Mouse (Mus musculus) stomach, embryonic 16.5 days (tissue): ENCODE measurements around the gene Sorl1. TPM values are rescaled to one million over a fixed set of nuclear protein-coding genes. Genes with fewer than 3 reads are reported as not detected.

Source experiments
- ATAC-seq: fragments of 200-750 bp; cut with Nextera tagmentation; 2 replicates; pipeline ENCODE4 v1.8.0; 2017; ENCODE audit warnings: moderate number of reproducible peaks, moderate TSS enrichment; ENCODE audit not compliant: insufficient read depth, low FRiP score
- H3K27ac ChIP-seq: fragments of 300-500 bp; sonication (generic); 2 replicates; pipeline ENCODE4 v1.5.1; 2014; ENCODE audit warnings: low read length
- H3K27me3 ChIP-seq: fragments of 300-500 bp; sonication (generic); 2 replicates; pipeline ENCODE4 v1.6.1; 2014; ENCODE audit warnings: low read length, control low read depth, mixed read lengths; ENCODE audit not compliant: control insufficient read depth, insufficient read depth
- H3K36me3 ChIP-seq: fragments of 300-500 bp; sonication (generic); 2 replicates; pipeline ENCODE4 v1.6.1; 2014; ENCODE audit warnings: low read length; ENCODE audit not compliant: control insufficient read depth, insufficient read depth
- H3K4me1 ChIP-seq: fragments of 300-500 bp; sonication (generic); 2 replicates; pipeline ENCODE4 v1.6.1; 2014; ENCODE audit warnings: low read length, control low read depth, mixed read lengths; ENCODE audit not compliant: control insufficient read depth, insufficient read depth
- H3K4me2 ChIP-seq: fragments of 300-500 bp; sonication (generic); 2 replicates; pipeline ENCODE4 v1.6.1; 2014; ENCODE audit warnings: low read depth, low read length, mixed read lengths
- H3K4me3 ChIP-seq: fragments of 300-500 bp; sonication (generic); replicated peaks from 2 replicates; pipeline ENCODE4 v1.5.1; 2014; ENCODE audit warnings: mild to moderate bottlenecking, low read length
- H3K9ac ChIP-seq: fragments of 300-500 bp; sonication (generic); 2 replicates; pipeline ENCODE4 v1.6.1; 2014; ENCODE audit warnings: low read length
- H3K9me3 ChIP-seq: fragments of 300-500 bp; sonication (generic); replicated peaks from 2 replicates; pipeline ENCODE4 v1.6.1; 2016; ENCODE audit warnings: low read length, control low read depth; ENCODE audit not compliant: control insufficient read depth
- WGBS: fragments of 180-500 bp; shearing (Covaris S2); extraction: QIAGEN DNeasy Blood & Tissue Kit; methylation state at CpG from one replicate; pipeline ENCODE4 v1.1.7; 2014; 5-methylcytosine and 5-hydroxymethylcytosine counted together
- polyA plus RNA-seq: library from polyadenylated mRNA; unstranded; fragments of >200 nt; fragmentation: Nextera tagmentation; extraction: Ambion mirVana; gene quantifications from 2 replicates; pipeline ENCODE4 v1.2.1, GENCODE M21; 2015

Gene Sorl1
- polyA plus RNA-seq, 1 experiment from 2014 or later, result 12.9 TPM

DNA sequence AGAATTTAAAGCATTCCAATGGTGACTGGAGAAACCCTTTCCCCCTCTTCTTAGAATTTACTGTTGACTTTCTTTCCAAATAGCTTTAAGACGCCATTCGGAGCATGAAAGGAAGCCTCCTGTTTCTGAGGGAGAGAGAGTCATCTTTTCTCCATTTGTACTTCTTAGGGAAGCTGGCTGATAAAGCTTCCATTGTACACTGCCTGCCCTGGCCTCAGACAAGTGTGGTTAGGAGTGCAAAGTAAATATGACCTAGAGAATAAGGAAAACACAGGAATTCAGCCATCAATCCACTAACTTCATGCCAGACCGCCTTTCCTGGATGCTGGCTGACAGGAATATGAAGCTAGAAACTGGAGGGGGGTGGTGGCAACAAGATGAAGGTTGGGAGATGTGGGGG is 100.7 kb downstream of the Sorl1 start:
- ATAC-seq, result 0 out of 2 replicates have a peak, but pooled peaks have one; percentile 40
- H3K9ac ChIP-seq, result no peak overlapping the region
- H3K4me1 ChIP-seq, result no peaks in the 10 kb centered on the region
- 39% methylated on average over 3 of the region's 3 CpGs for WGBS
- no peak overlapping the region for H3K27ac ChIP-seq
- H3K27me3 ChIP-seq, result no peaks in the 10 kb centered on the region
- H3K36me3 ChIP-seq, result no peaks in the 10 kb centered on the region
- no peak overlapping the region for H3K4me3 ChIP-seq
- H3K9me3 ChIP-seq, result no peaks in the 10 kb centered on the region
- H3K4me2 ChIP-seq, result no peak overlapping the region

DNA sequence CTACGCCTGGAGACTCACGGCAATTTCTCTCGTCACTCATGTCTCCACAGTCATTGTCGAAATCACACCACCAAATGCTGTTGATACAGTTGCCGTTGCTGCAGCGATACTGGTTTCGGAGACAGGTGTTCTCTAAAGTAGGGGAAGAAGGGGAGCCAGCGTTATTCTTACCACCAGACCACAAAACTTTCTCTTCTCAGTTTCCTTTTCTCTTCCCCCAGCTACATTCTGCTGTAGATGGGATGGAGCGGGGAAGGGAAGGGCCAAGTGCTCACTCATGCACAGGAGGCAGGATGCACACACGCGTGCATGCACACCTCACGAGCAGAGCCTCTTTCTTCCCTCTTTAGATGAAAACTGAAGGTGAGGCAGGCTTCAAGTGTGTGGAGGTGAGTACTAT is 101.8 kb downstream of the Sorl1 start:
- H3K4me1 ChIP-seq, result peaks cover 2% of the 10 kb centered on the region; the same call in 1 of the 2 replicates
- 88% methylated on average over 12 of the region's 12 CpGs for WGBS
- H3K9me3 ChIP-seq, result no peaks in the 10 kb centered on the region
- no peak overlapping the region for H3K27ac ChIP-seq
- H3K36me3 ChIP-seq, result no peaks in the 10 kb centered on the region
- H3K27me3 ChIP-seq, result no peaks in the 10 kb centered on the region
- H3K4me3 ChIP-seq, result no peak overlapping the region
- no peak overlapping the region for H3K9ac ChIP-seq
- no peak for ATAC-seq
- no peak overlapping the region for H3K4me2 ChIP-seq

DNA sequence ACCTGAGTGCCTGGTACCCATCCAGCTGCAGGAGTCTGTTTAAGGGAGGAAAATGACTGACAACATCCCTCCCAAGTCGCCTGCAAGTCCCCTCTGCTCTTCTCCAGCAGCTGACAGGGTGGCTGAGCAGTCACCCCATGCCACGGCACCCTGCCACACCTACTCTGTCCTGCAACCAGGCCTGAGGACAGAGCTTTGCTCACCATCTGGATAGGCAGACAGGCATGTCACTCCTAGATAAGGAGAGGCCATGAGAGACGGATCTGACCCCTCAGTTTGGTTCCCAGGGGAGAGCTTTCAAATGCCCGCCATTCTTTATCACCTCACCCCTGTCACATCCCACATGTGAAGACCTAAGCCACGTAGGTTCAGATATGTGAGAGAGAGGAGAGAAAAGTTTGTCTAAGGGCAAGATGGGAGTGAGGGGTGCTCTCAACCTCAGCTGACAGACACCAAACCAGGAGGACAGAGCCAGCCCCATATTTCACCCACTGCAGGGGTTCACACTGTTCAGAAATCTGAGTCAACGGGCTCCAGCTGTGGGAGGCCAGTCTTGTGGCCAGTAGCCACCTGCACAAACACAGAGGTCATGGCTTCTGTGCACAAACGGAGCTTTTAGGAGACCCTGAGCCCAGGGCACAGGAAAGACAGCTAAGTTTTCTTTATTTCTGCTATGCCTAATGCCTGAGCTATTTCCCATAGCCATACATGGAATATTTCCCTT is 104.6 kb downstream of the Sorl1 start:
- H3K4me1 ChIP-seq, result peaks cover 2% of the 10 kb centered on the region; the same call in 1 of the 2 replicates
- H3K27me3 ChIP-seq, result no peaks in the 10 kb centered on the region
- H3K4me2 ChIP-seq, result no peak overlapping the region
- ATAC-seq, result no peak
- peaks cover 8% of the 10 kb centered on the region; the same call in 1 of the 2 replicates for H3K9me3 ChIP-seq
- H3K27ac ChIP-seq, result no peak overlapping the region
- WGBS, result 46% methylated on average over 7 of the region's 7 CpGs
- peaks cover 4% of the 10 kb centered on the region for H3K36me3 ChIP-seq
- no peak overlapping the region for H3K9ac ChIP-seq
- H3K4me3 ChIP-seq, result no peak overlapping the region

DNA sequence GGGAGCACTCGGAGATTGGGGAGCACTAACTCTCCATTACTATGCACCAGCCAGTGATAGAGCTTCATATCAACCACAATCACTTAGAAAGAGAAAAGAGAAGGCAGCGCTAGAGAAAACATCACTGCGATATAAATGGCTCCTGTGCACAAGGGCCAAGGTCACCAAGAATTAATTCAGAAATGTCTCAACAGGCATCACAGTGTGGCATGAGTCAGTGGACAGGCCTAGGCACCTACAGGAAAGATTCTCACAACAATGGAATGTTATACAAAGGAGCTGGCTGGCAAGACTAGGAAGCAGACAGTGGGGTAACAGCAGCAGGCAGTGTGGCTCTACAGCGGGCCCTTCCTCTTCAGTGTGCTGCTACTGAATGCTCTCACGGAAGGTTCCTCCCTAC is 115.6 kb downstream of the Sorl1 start:
- no peak overlapping the region for H3K4me2 ChIP-seq
- no peak overlapping the region for H3K4me3 ChIP-seq
- no peaks in the 10 kb centered on the region for H3K9me3 ChIP-seq
- 83% methylated on average over 5 of the region's 5 CpGs for WGBS
- no peak overlapping the region for H3K9ac ChIP-seq
- no peaks in the 10 kb centered on the region for H3K27me3 ChIP-seq
- ATAC-seq, result no peak
- peaks cover 3% of the 10 kb centered on the region; the same call in 1 of the 2 replicates for H3K4me1 ChIP-seq
- no peaks in the 10 kb centered on the region for H3K36me3 ChIP-seq
- H3K27ac ChIP-seq, result no peak overlapping the region

DNA sequence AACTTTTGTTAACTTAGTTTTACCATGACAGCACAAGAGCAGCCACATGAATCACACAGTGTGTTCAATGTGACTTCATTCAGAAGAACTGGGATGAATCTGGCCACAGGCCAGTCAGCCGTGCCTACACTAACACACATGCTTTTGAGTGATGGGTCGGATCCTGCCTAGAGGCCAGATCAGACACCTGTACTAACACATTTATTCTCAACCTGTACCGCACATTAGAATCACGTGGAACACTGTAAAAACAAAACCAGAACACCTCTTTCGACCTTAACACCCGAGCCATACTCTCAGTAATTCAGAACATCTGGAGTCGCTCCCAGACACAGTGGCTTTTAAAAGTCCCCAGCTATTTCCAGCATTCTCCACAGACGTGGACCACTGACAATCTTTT is 119.0 kb downstream of the Sorl1 start:
- Histone ChIP-seq H3K36me3 (no peaks in the 10 kb centered on the region), H3K27me3 (no peaks in the 10 kb centered on the region), H3K4me2 (no peak overlapping the region), H3K9ac (no peak overlapping the region), H3K9me3 (no peaks in the 10 kb centered on the region), H3K4me3 (no peak overlapping the region), H3K4me1 (peaks cover 3% of the 10 kb centered on the region; the same call in 1 of the 2 replicates), H3K27ac (no peak overlapping the region)
- ATAC-seq, result peak; percentile 49; the same call in 1 of the 2 replicates
- WGBS, result 45% methylated on average over 8 of the region's 8 CpGs

DNA sequence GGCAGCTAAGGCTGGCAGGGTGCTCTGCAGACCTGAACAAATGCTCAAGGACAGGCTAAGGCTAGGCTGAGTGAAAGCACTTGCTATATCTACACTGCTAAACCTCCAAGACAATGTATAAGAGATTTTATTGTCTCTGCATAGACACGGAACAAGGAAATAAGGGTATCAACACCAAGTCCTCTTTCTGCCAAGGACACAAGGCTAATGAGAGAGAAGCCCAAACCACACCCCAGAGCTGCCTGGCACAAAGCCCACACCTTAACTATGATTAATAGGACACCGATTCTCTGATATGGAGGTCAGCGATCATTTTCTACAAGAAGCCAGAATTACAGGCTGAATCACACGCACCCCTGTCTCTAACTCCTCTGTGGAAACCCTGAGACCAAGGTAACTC is 120.0 kb downstream of the Sorl1 start:
- peak overlapping the region; percentile 25 for H3K27ac ChIP-seq
- H3K36me3 ChIP-seq, result no peaks in the 10 kb centered on the region
- no peak for ATAC-seq
- H3K9me3 ChIP-seq, result no peaks in the 10 kb centered on the region
- H3K4me3 ChIP-seq, result no peak overlapping the region
- H3K27me3 ChIP-seq, result no peaks in the 10 kb centered on the region
- 60% methylated on average over 4 of the region's 4 CpGs for WGBS
- H3K9ac ChIP-seq, result no peak overlapping the region; the same call in 1 of the 2 replicates
- H3K4me1 ChIP-seq, result peaks cover 3% of the 10 kb centered on the region; the same call in 1 of the 2 replicates
- H3K4me2 ChIP-seq, result no peak overlapping the region

DNA sequence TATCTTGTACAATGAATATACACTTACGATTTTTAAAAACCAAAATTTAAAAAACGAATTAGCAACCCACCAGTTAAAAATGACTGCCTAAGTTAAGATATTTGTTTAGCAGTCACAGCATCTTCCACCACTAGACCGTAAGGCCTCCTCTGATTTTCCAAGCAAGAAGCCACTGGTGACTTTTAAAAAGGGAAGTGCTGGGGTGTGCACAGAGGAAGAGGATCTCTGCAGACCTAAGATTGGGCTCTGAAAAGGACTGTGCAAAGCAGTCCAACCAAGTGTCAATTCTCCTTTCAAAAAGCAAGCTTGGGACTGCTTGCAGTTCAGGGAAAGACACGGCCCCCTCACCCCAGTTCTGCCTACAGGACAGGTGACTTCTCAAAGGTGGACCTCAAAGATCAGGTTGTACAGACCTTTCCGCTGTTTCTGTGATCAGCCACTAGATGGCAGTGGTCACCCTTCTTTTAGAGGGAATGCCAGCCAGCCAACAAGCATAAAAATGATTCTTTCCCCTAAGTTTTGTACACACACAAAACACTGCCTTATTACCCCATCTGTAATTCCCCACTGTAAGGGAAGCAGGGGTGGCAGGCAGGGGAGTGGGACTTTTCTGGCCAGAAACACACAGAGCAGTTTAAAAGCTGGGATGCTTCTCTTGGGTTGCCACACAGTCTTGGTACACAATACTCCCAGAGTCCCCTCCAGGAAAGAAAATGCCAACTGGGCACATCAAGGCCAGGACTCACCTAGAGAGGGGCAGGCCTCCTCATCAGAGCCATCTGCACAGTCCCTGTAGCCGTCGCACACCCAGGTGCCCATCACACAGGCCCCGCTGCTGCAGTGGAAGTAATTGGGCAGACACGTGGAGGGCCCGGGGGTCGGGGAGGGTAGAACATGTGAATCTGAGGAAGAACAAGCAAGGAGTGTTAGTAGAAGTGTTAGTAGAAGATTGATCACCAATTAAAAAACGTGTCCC is 124.3 kb downstream of the Sorl1 start:
- H3K4me1 ChIP-seq, result peaks cover 3% of the 10 kb centered on the region; the same call in 1 of the 2 replicates
- no peak for ATAC-seq
- 66% methylated on average over 12 of the region's 12 CpGs for WGBS
- no peak overlapping the region for H3K4me2 ChIP-seq
- no peak overlapping the region for H3K4me3 ChIP-seq
- H3K36me3 ChIP-seq, result no peaks in the 10 kb centered on the region
- H3K27me3 ChIP-seq, result no peaks in the 10 kb centered on the region
- no peak overlapping the region for H3K9ac ChIP-seq
- no peak overlapping the region for H3K27ac ChIP-seq
- H3K9me3 ChIP-seq, result no peaks in the 10 kb centered on the region

DNA sequence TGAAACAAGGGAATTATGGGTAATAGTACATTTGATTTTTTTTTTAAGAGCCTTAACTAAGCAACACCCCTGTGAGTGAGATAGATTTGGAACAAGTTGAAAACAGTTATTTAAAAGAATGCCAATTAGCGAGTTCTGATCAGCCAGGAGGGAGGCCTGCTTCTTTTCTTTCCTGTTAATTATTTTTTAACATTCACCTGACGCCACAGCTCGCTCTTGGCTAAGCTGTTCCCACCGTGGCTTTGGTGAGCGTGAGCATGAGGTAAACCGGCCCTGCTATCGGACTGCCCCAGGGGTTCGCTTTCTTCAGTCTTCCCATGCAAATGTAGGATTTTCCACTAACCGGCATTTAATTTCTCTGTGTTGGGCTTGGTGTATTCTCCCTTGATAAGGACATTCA is 128.8 kb downstream of the Sorl1 start:
- no peak for ATAC-seq
- H3K27ac ChIP-seq, result no peak overlapping the region
- H3K36me3 ChIP-seq, result no peaks in the 10 kb centered on the region
- 89% methylated on average over 9 of the region's 9 CpGs for WGBS
- no peak overlapping the region for H3K4me2 ChIP-seq
- H3K9ac ChIP-seq, result no peak overlapping the region
- H3K4me1 ChIP-seq, result no peaks in the 10 kb centered on the region
- H3K9me3 ChIP-seq, result no peaks in the 10 kb centered on the region
- H3K27me3 ChIP-seq, result no peaks in the 10 kb centered on the region
- no peak overlapping the region for H3K4me3 ChIP-seq

DNA sequence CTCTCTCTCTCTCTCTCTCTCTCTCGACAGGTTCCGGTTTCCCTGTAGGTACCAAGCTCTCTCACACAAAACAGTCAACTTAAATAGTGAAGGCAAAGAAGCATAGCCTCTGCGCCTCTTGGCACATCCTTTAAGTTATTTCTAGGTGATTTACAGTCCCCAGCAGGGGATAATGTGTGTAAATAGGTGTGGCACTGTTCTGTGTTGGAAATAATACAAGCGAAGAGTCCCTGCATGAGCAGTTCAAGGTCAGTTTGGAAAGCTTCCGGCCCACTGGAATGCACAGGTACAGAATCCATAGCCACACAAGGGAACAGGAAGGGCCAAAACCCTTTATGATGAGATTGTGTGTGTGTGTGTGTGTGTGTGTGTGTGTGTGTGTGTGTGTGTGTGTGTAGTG is 130.3 kb downstream of the Sorl1 start:
- no peak overlapping the region for H3K9ac ChIP-seq
- no peaks in the 10 kb centered on the region for H3K4me1 ChIP-seq
- no peak overlapping the region for H3K4me2 ChIP-seq
- no peak overlapping the region for H3K27ac ChIP-seq
- WGBS, result 65% methylated on average over 5 of the region's 5 CpGs
- no peaks in the 10 kb centered on the region for H3K27me3 ChIP-seq
- H3K36me3 ChIP-seq, result no peaks in the 10 kb centered on the region
- ATAC-seq, result no peak
- no peaks in the 10 kb centered on the region for H3K9me3 ChIP-seq
- H3K4me3 ChIP-seq, result no peak overlapping the region
